Mouse (Mus musculus): ENCODE data around the gene Mmp11. TPM values are rescaled to one million over a fixed set of nuclear protein-coding genes. Genes with fewer than 3 reads are reported as not detected.

Gene Mmp11
- polyA plus RNA-seq, 1 experiment: 3.0 TPM

- WGBS: 28% methylated on average over 3 of the region's 3 CpGs
- Histone ChIP-seq H3K4me1 (ENCODE audit: control insufficient read depth, insufficient read depth, low read length) (peaks cover 8% of the 10 kb centered on the region), H3K4me3 (replicated peaks; ENCODE audit: insufficient read depth, low read depth, low read length) (no peak overlapping the region), H3K27ac (ENCODE audit: insufficient read depth, low read length) (0 out of 2 replicates have a peak overlapping the region, but pooled peaks have one; percentile 4), H3K27me3 (ENCODE audit: control insufficient read depth, insufficient read depth, low read length) (no peaks in the 10 kb centered on the region)
- no peak for DNase-seq
- no peak for TF ChIP-seq POLR2A (IDR thresholded peaks at IDR 0.05; ENCODE audit: borderline replicate concordance, insufficient read depth, low read length)
- TF ChIP-seq CTCF (IDR thresholded peaks at IDR 0.05; ENCODE audit: borderline replicate concordance, insufficient read depth, low read depth, low read length): no peak
Measured at GRCm38 (mm10) chr10:75898846-75899245, 37.5 kb downstream of the Mmp11 start.

GRCm38 (mm10) chr10:75898039-75898564 lies 38.2 kb downstream of the Mmp11 start:
- Histone ChIP-seq H3K27ac (ENCODE audit: insufficient read depth, low read length) (peak overlapping the region; percentile 48; the same call in 1 of the 2 replicates), H3K4me1 (ENCODE audit: control insufficient read depth, insufficient read depth, low read length) (peaks cover 8% of the 10 kb centered on the region), H3K27me3 (ENCODE audit: control insufficient read depth, insufficient read depth, low read length) (no peaks in the 10 kb centered on the region), H3K4me3 (replicated peaks; ENCODE audit: insufficient read depth, low read depth, low read length) (no peak overlapping the region)
- whole genome bisulfite sequencing: 42% methylated on average over 6 of the region's 6 CpGs
- no peak for DNase-seq
- TF ChIP-seq CTCF (IDR thresholded peaks at IDR 0.05; ENCODE audit: borderline replicate concordance, insufficient read depth, low read depth, low read length) (no peak), POLR2A (IDR thresholded peaks at IDR 0.05; ENCODE audit: borderline replicate concordance, insufficient read depth, low read length) (no peak)

- peak; percentile 69 to 81 for DNase-seq
- 16% methylated on average over 6 of the region's 6 CpGs for WGBS
- no peak overlapping the region for H3K27ac ChIP-seq (ENCODE audit: insufficient read depth, low read length)
- no peak overlapping the region for H3K4me3 ChIP-seq (replicated peaks; ENCODE audit: insufficient read depth, low read depth, low read length)
- no peak for TF ChIP-seq POLR2A (IDR thresholded peaks at IDR 0.05; ENCODE audit: borderline replicate concordance, insufficient read depth, low read length)
- TF ChIP-seq CTCF (IDR thresholded peaks at IDR 0.05; ENCODE audit: borderline replicate concordance, insufficient read depth, low read depth, low read length): peak; percentile 87
- H3K4me1 ChIP-seq (ENCODE audit: control insufficient read depth, insufficient read depth, low read length): peaks cover 8% of the 10 kb centered on the region
- no peaks in the 10 kb centered on the region for H3K27me3 ChIP-seq (ENCODE audit: control insufficient read depth, insufficient read depth, low read length)
Measured at GRCm38 (mm10) chr10:75897373-75897772, 38.9 kb downstream of the Mmp11 start.

GRCm38 (mm10) chr10:75896208-75896607 lies 40.1 kb downstream of the Mmp11 start:
- 43% methylated on average over 1 of the region's 1 CpGs for WGBS
- H3K27ac ChIP-seq (ENCODE audit: insufficient read depth, low read length): no peak overlapping the region
- H3K4me1 ChIP-seq (ENCODE audit: control insufficient read depth, insufficient read depth, low read length): peaks cover 8% of the 10 kb centered on the region
- TF ChIP-seq CTCF (IDR thresholded peaks at IDR 0.05; ENCODE audit: borderline replicate concordance, insufficient read depth, low read depth, low read length) (no peak), POLR2A (IDR thresholded peaks at IDR 0.05; ENCODE audit: borderline replicate concordance, insufficient read depth, low read length) (no peak)
- no peak for DNase-seq
- no peak overlapping the region for H3K4me3 ChIP-seq (replicated peaks; ENCODE audit: insufficient read depth, low read depth, low read length)
- no peaks in the 10 kb centered on the region for H3K27me3 ChIP-seq (ENCODE audit: control insufficient read depth, insufficient read depth, low read length)

GRCm38 (mm10) chr10:75895730-75896129 lies 40.6 kb downstream of the Mmp11 start:
- Histone ChIP-seq H3K27me3 (ENCODE audit: control insufficient read depth, insufficient read depth, low read length) (no peaks in the 10 kb centered on the region), H3K4me1 (ENCODE audit: control insufficient read depth, insufficient read depth, low read length) (peaks cover 8% of the 10 kb centered on the region), H3K27ac (ENCODE audit: insufficient read depth, low read length) (no peak overlapping the region), H3K4me3 (replicated peaks; ENCODE audit: insufficient read depth, low read depth, low read length) (no peak overlapping the region)
- WGBS: 93% methylated on average over 5 of the region's 5 CpGs
- TF ChIP-seq CTCF (IDR thresholded peaks at IDR 0.05; ENCODE audit: borderline replicate concordance, insufficient read depth, low read depth, low read length) (no peak), POLR2A (IDR thresholded peaks at IDR 0.05; ENCODE audit: borderline replicate concordance, insufficient read depth, low read length) (no peak)
- no peak for DNase-seq

GRCm38 (mm10) chr10:75894601-75895000 lies 41.7 kb downstream of the Mmp11 start:
- Histone ChIP-seq H3K27ac (ENCODE audit: insufficient read depth, low read length) (no peak overlapping the region), H3K4me1 (ENCODE audit: control insufficient read depth, insufficient read depth, low read length) (peaks cover 8% of the 10 kb centered on the region), H3K4me3 (replicated peaks; ENCODE audit: insufficient read depth, low read depth, low read length) (no peak overlapping the region), H3K27me3 (ENCODE audit: control insufficient read depth, insufficient read depth, low read length) (no peaks in the 10 kb centered on the region)
- TF ChIP-seq CTCF (IDR thresholded peaks at IDR 0.05; ENCODE audit: borderline replicate concordance, insufficient read depth, low read depth, low read length) (no peak), POLR2A (IDR thresholded peaks at IDR 0.05; ENCODE audit: borderline replicate concordance, insufficient read depth, low read length) (no peak)
- no peak for DNase-seq
- WGBS: 77% methylated on average over 6 of the region's 6 CpGs

- Histone ChIP-seq H3K27me3 (ENCODE audit: control insufficient read depth, insufficient read depth, low read length) (no peaks in the 10 kb centered on the region), H3K4me3 (replicated peaks; ENCODE audit: insufficient read depth, low read depth, low read length) (peak within 1 kb of the TSS; percentile 71), H3K27ac (ENCODE audit: insufficient read depth, low read length) (no peak within 1 kb of the TSS), H3K4me1 (ENCODE audit: control insufficient read depth, insufficient read depth, low read length) (peaks cover 5% of the 10 kb centered on the region)
- WGBS: under 1% methylated on average over 51 of the region's 51 CpGs
- peak; percentile 96 to 99 for DNase-seq
- no peak for TF ChIP-seq POLR2A (IDR thresholded peaks at IDR 0.05; ENCODE audit: borderline replicate concordance, insufficient read depth, low read length)
- no peak for TF ChIP-seq CTCF (IDR thresholded peaks at IDR 0.05; ENCODE audit: borderline replicate concordance, insufficient read depth, low read depth, low read length)
Measured at GRCm38 (mm10) chr10:75893089-75893750, 43.1 kb downstream of the Mmp11 start, which contains the start of gene Derl3. Derl3 (plus strand) TSS chr10:75893413.
